ENCODE assay signal across 8 mouse cellular contexts in the genomic region with DNA sequence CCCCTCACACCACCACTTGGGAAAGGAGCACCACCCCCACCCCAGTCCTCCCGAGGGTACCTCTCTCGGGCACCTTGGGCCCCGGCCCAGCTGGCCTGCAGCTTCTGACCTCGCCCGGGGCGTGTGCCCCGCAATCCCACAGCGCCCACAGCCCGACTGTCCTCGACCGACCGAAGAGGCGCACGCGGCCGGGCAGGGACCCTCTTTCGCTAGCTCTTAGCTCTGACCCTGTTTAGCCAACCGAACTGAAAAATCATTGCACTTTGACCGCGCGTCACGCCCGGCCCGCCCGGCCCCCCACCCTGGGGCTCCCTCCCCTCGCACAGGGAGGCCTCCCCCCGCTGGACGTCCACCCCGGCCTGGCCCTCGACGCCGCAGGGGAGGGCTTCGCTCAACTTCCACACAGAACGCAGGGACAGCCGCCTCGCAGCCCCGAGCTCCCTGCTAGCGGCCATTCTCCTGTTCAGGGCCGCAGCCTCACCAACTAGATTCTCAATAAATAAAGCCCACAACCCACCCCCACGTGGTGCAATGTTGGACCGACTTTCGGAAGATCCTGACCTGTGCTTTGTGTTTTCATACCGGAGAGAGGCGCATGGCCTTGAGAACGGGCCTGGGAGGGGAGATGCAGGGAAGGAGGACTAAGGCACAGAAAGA. TPM values are rescaled to one million over a fixed set of nuclear protein-coding genes. Genes with fewer than 3 reads are reported as not detected.
DNase-seq lines count a peak whose midpoint lies in the region; ATAC-seq and TF ChIP-seq lines count a peak whose summit lies in the region.

No protein-coding gene starts in this region.

- peak; percentile 72 to 73 for DNase-seq in heart, adult 2 months
- DNase-seq in heart, adult 11 months = no peak
- peak; percentile 79 for DNase-seq in liver, embryonic 11.5 days (ENCODE audit: low spot score)
- DNase-seq in naive thymus-derived CD4-positive, alpha-beta T cell, adult 2 months (ENCODE audit: low read depth) = peak; percentile 41
- DNase-seq in frontal cortex, postnatal 10 days (ENCODE audit: low spot score in 2 of 2) = no peak
- no peak for DNase-seq in left cerebral cortex, adult 18-20 months (ENCODE audit: low spot score in 2 of 2)

- H3K4me3 ChIP-seq in heart, adult 2 months = peak overlapping the region; percentile 45
- H3K4me3 ChIP-seq in bone marrow, adult 2 months (replicated peaks; ENCODE audit: control insufficient read depth, low read depth, low read length) = peak overlapping the region; percentile 77
- H3K4me3 ChIP-seq in heart, embryonic 14.5 days (ENCODE audit: control insufficient read depth in 1 of 2, insufficient read depth in 1 of 2, low read depth in 1 of 2, low read length in 2 of 2) = peak overlapping the region; percentile 27 to 35
- H3K4me3 ChIP-seq in liver, embryonic 11.5 days (ENCODE audit: low read depth, low read length) = peak overlapping the region; percentile 51

- H3K9me3 ChIP-seq in heart, embryonic 14.5 days (ENCODE audit: control insufficient read depth, low read length) = no peaks in the 10 kb centered on the region
- no peaks in the 10 kb centered on the region for H3K9me3 ChIP-seq in liver, embryonic 11.5 days (ENCODE audit: control insufficient read depth, low read length)

- TF ChIP-seq CTCF in heart, adult 2 months (IDR thresholded peaks at IDR 0.05) = no peak
- no peak for TF ChIP-seq CTCF in bone marrow, adult 2 months (IDR thresholded peaks at IDR 0.05; ENCODE audit: control insufficient read depth, insufficient read depth, low read length)

- peak overlapping the region; percentile 51 for H3K4me2 ChIP-seq in heart, embryonic 14.5 days (ENCODE audit: low read length)
- H3K4me2 ChIP-seq in liver, embryonic 11.5 days = peak overlapping the region; percentile 74

- peak overlapping the region; percentile 85 for H3K27ac ChIP-seq in heart, adult 2 months
- H3K27ac ChIP-seq in bone marrow, adult 2 months (ENCODE audit: control insufficient read depth, insufficient read depth, low read depth, low read length, poor library complexity) = peak overlapping the region; percentile 95
- peak overlapping the region; percentile 66 to 75 for H3K27ac ChIP-seq in heart, embryonic 14.5 days (replicated peaks in 1 of 2; ENCODE audit: control insufficient read depth in 1 of 2, insufficient read depth in 1 of 2, low read depth in 2 of 2, low read length in 2 of 2)
- H3K27ac ChIP-seq in liver, embryonic 11.5 days (ENCODE audit: low read depth, low read length) = peak overlapping the region; percentile 54

- ATAC-seq in heart, embryonic 14.5 days (ENCODE audit: insufficient number of reproducible peaks, insufficient read depth, low FRiP score, low read depth) = 0 out of 2 replicates have a peak, but pooled peaks have one; percentile 14
- no peak for ATAC-seq in liver, embryonic 11.5 days (replicated peaks; ENCODE audit: low FRiP score)

- intact Hi-C loops in heart, adult 2 months (cut with DNase I) = no loop called here

- H3K79me2 ChIP-seq in heart, adult 2 months (replicated peaks; ENCODE audit: control insufficient read depth, insufficient read depth, low read length) = no peaks in the 10 kb centered on the region

- 37% methylated on average over 45 of the region's 45 CpGs for WGBS in heart, adult 2 months
- WGBS in bone marrow, adult 2 months = 2% methylated on average over 45 of the region's 45 CpGs
- 7% methylated on average over 45 of the region's 45 CpGs for WGBS in heart, embryonic 14.5 days
- 1% methylated on average over 45 of the region's 45 CpGs for WGBS in liver, embryonic 11.5 days

- no peak for TF ChIP-seq EP300 in heart, adult 2 months (IDR thresholded peaks at IDR 0.05; ENCODE audit: insufficient read depth, low read depth, low read length)

- no peaks in the 10 kb centered on the region for H3K27me3 ChIP-seq in heart, adult 2 months (ENCODE audit: control insufficient read depth, insufficient read depth, low read length)
- H3K27me3 ChIP-seq in heart, embryonic 14.5 days (ENCODE audit: control insufficient read depth, insufficient read depth, low read length) = peaks cover 57% of the 10 kb centered on the region
- peaks cover 43% of the 10 kb centered on the region for H3K27me3 ChIP-seq in liver, embryonic 11.5 days (replicated peaks; ENCODE audit: control insufficient read depth, insufficient read depth, low read length)

- TF ChIP-seq POLR2A in heart, adult 2 months (IDR thresholded peaks at IDR 0.05; ENCODE audit: insufficient read depth, low read depth, low read length) = no peak; the same call in none of the 2 replicates
- TF ChIP-seq POLR2A in bone marrow, adult 2 months (IDR thresholded peaks at IDR 0.05; ENCODE audit: borderline replicate concordance, control insufficient read depth, low read depth, low read length) = peak; percentile 40; the same call in 1 of the 2 replicates

- H3K36me3 ChIP-seq in heart, adult 2 months (ENCODE audit: control insufficient read depth, insufficient read depth, low read length) = no peaks in the 10 kb centered on the region
- H3K36me3 ChIP-seq in heart, embryonic 14.5 days (ENCODE audit: control insufficient read depth, insufficient read depth, low read length) = 0 out of 2 replicates have a peak, but pooled peaks cover 4% of the 10 kb centered on the region
- H3K36me3 ChIP-seq in liver, embryonic 11.5 days (ENCODE audit: control insufficient read depth, insufficient read depth, low read length) = peaks cover 3% of the 10 kb centered on the region; the same call in 1 of the 2 replicates

- peak overlapping the region; percentile 72 for H3K9ac ChIP-seq in heart, adult 2 months (ENCODE audit: low read depth, low read length)
- H3K9ac ChIP-seq in heart, embryonic 14.5 days (ENCODE audit: low read length) = peak overlapping the region; percentile 65
- H3K9ac ChIP-seq in liver, embryonic 11.5 days (ENCODE audit: low read depth, low read length) = peak overlapping the region; percentile 58

- peaks cover 13% of the 10 kb centered on the region for H3K4me1 ChIP-seq in heart, adult 2 months (ENCODE audit: control insufficient read depth, insufficient read depth, low read length)
- peaks cover 10% of the 10 kb centered on the region for H3K4me1 ChIP-seq in bone marrow, adult 2 months (ENCODE audit: control insufficient read depth, insufficient read depth, low read length)
- peaks cover 14 to 52% of the 10 kb centered on the region in 2 experiments for H3K4me1 ChIP-seq in heart, embryonic 14.5 days (ENCODE audit: control insufficient read depth in 2 of 2, insufficient read depth in 2 of 2, low read length in 2 of 2)
- H3K4me1 ChIP-seq in liver, embryonic 11.5 days (replicated peaks; ENCODE audit: control insufficient read depth, insufficient read depth, low read length) = peaks cover 53% of the 10 kb centered on the region

RNA-seq across cellular contexts. Expression of a gene that starts 5.5 kb away (rescaled TPM):
- 1 to 10 TPM; 3.0 to 3.7 TPM for total RNA-seq in heart, adult 2 months (2021)
- 4.0 and 7.7 TPM in 2 replicates for polyA plus RNA-seq in heart, adult 2 months (2012; rRNA removed)
- 59.2 and 125 TPM in 2 replicates for polyA plus RNA-seq in bone marrow, adult 2 months (2011; ENCODE audit: insufficient read depth, insufficient read length, low replicate concordance, missing spikeins)
- 12.1 and 13.7 TPM in 2 replicates for polyA plus RNA-seq in heart, embryonic 14.5 days (2014; fragmentation: Nextera tagmentation; extraction: Ambion mirVana)
- polyA plus RNA-seq in liver, embryonic 11.5 days (2014; fragmentation: Nextera tagmentation; extraction: Ambion mirVana) = 67.9 and 68.6 TPM in 2 replicates
- 1 to 10 TPM; 2.6 TPM for total RNA-seq in left cerebral cortex, adult 18-20 months (2021)

RNA-seq across cellular contexts. Expression of a gene that starts 16.1 kb away (rescaled TPM):
- under 1 TPM in 1 of 2 experiments, not detected in 1; 0.55 TPM for total RNA-seq in heart, adult 2 months (2021)
- 0.70 TPM in 1 of 2 replicates, not detected in the other for polyA plus RNA-seq in heart, adult 2 months (2012; rRNA removed)
- 12.0 and 27.2 TPM in 2 replicates for polyA plus RNA-seq in bone marrow, adult 2 months (2011; ENCODE audit: insufficient read depth, insufficient read length, low replicate concordance, missing spikeins)
- 5.2 and 5.9 TPM in 2 replicates for polyA plus RNA-seq in heart, embryonic 14.5 days (2014; fragmentation: Nextera tagmentation; extraction: Ambion mirVana)
- 11.8 and 12.3 TPM in 2 replicates for polyA plus RNA-seq in liver, embryonic 11.5 days (2014; fragmentation: Nextera tagmentation; extraction: Ambion mirVana)
- not detected for total RNA-seq in left cerebral cortex, adult 18-20 months (2021)

RNA-seq across cellular contexts. Expression of a gene that starts 19.1 kb away (rescaled TPM):
- 10 to 100 TPM; 30.5 to 31.0 TPM for total RNA-seq in heart, adult 2 months (2021)
- 45.3 and 50.5 TPM in 2 replicates for polyA plus RNA-seq in heart, adult 2 months (2012; rRNA removed)
- polyA plus RNA-seq in bone marrow, adult 2 months (2011; ENCODE audit: insufficient read depth, insufficient read length, low replicate concordance, missing spikeins) = 14.6 and 26.2 TPM in 2 replicates
- polyA plus RNA-seq in heart, embryonic 14.5 days (2014; fragmentation: Nextera tagmentation; extraction: Ambion mirVana) = 15.1 and 17.4 TPM in 2 replicates
- 23.0 and 25.2 TPM in 2 replicates for polyA plus RNA-seq in liver, embryonic 11.5 days (2014; fragmentation: Nextera tagmentation; extraction: Ambion mirVana)
- 10 to 100 TPM; 93.7 to 99.0 TPM for total RNA-seq in left cerebral cortex, adult 18-20 months (2021)

RNA-seq across cellular contexts. Expression of a gene that starts 20.6 kb away (rescaled TPM):
- 10 to 100 TPM; 32.0 to 37.4 TPM for total RNA-seq in heart, adult 2 months (2021)
- 39.9 and 50.8 TPM in 2 replicates for polyA plus RNA-seq in heart, adult 2 months (2012; rRNA removed)
- polyA plus RNA-seq in bone marrow, adult 2 months (2011; ENCODE audit: insufficient read depth, insufficient read length, low replicate concordance, missing spikeins) = 78.9 and 134 TPM in 2 replicates
- 46.1 and 50.0 TPM in 2 replicates for polyA plus RNA-seq in heart, embryonic 14.5 days (2014; fragmentation: Nextera tagmentation; extraction: Ambion mirVana)
- polyA plus RNA-seq in liver, embryonic 11.5 days (2014; fragmentation: Nextera tagmentation; extraction: Ambion mirVana) = 94.1 and 95.6 TPM in 2 replicates
- total RNA-seq in left cerebral cortex, adult 18-20 months (2021) = 100 to 1,000 TPM in 1 of 2 experiments, 10 to 100 TPM in 1; 99.1 to 101 TPM

RNA-seq across cellular contexts. Expression of a gene that starts 44.1 kb away (rescaled TPM):
- 10 to 100 TPM; 11.8 to 13.0 TPM for total RNA-seq in heart, adult 2 months (2021)
- 6.8 and 8.1 TPM in 2 replicates for polyA plus RNA-seq in heart, adult 2 months (2012; rRNA removed)
- polyA plus RNA-seq in bone marrow, adult 2 months (2011; ENCODE audit: insufficient read depth, insufficient read length, low replicate concordance, missing spikeins) = 13.2 and 49.9 TPM in 2 replicates
- 36.4 and 43.8 TPM in 2 replicates for polyA plus RNA-seq in heart, embryonic 14.5 days (2014; fragmentation: Nextera tagmentation; extraction: Ambion mirVana)
- polyA plus RNA-seq in liver, embryonic 11.5 days (2014; fragmentation: Nextera tagmentation; extraction: Ambion mirVana) = 46.5 and 50.1 TPM in 2 replicates
- total RNA-seq in left cerebral cortex, adult 18-20 months (2021) = 10 to 100 TPM; 15.5 to 19.9 TPM

Comparison
In these comparisons a context has a peak if more than half of its experiments do, and no peak if none do; other contexts are left out.
1. DNase-seq: peak in heart, adult 2 months (2 of 2), liver, embryonic 11.5 days (single experiment) and naive thymus-derived CD4-positive, alpha-beta T cell, adult 2 months (single experiment); none in heart, adult 11 months (single experiment), frontal cortex, postnatal 10 days (0 of 2) and left cerebral cortex, adult 18-20 months (0 of 2).
2. Peak in every context shown above with its lines, with median percentiles within 50 percentile points of each other: H3K27ac ChIP-seq, H3K4me3 ChIP-seq and H3K9ac ChIP-seq.